Mouse (Mus musculus): ENCODE results near the gene Chaf1b. TPM values are rescaled to one million over a fixed set of nuclear protein-coding genes. Genes with fewer than 3 reads are reported as not detected.

The Chaf1b gene
- polyA plus RNA-seq (2017; shearing (Covaris generic)), result 25.1 TPM

GRCm38 (mm10) chr16:93883423-93884085 lies at the start of gene Chaf1b:
TSS of gene Chaf1b (plus strand) at chr16:93883901.

Other genes with a start within 250 kb of the Chaf1b start
- not detected for gene Cbr3, start 200.7 kb upstream of the Chaf1b start, polyA plus RNA-seq (2017; shearing (Covaris generic))
- 46.8 TPM for gene Dop1b, start 172.0 kb upstream of the Chaf1b start, polyA plus RNA-seq (2017; shearing (Covaris generic))
- gene Morc3, start 51.8 kb upstream of the Chaf1b start, polyA plus RNA-seq (2017; shearing (Covaris generic)), result 121 TPM
- not detected for gene Cldn14, start 124.9 kb downstream of the Chaf1b start, polyA plus RNA-seq (2017; shearing (Covaris generic))
- gene Sim2, start 201.0 kb downstream of the Chaf1b start, polyA plus RNA-seq (2017; shearing (Covaris generic)), result not detected